Mouse (Mus musculus) embryonic facial prominence, embryonic 12.5 days (tissue): ENCODE measurements around the gene Hint2. TPM values are rescaled to one million over a fixed set of nuclear protein-coding genes. Genes with fewer than 3 reads are reported as not detected.

Experiments
- ATAC-seq: fragments of 200-750 bp; cut with Nextera tagmentation; 2 replicates; pipeline ENCODE4 v1.8.0; 2017; ENCODE audit not compliant: insufficient number of reproducible peaks, insufficient read depth, low FRiP score, low TSS enrichment
- H3K27ac ChIP-seq: fragments of 300-500 bp; sonication (generic); 2 replicates; pipeline ENCODE4 v1.5.1; 2016; ENCODE audit warnings: mild to moderate bottlenecking
- H3K27me3 ChIP-seq: fragments of 300-500 bp; sonication (generic); 2 replicates; pipeline ENCODE4 v1.6.1; 2016; ENCODE audit warnings: mild to moderate bottlenecking, moderate library complexity
- H3K36me3 ChIP-seq: fragments of 300-500 bp; sonication (generic); 2 replicates; pipeline ENCODE4 v1.6.1; 2016; ENCODE audit warnings: mild to moderate bottlenecking
- H3K4me1 ChIP-seq: fragments of 300-500 bp; sonication (generic); 2 replicates; pipeline ENCODE4 v1.6.1; 2016
- H3K4me2 ChIP-seq: fragments of 300-500 bp; sonication (generic); replicated peaks from 2 replicates; pipeline ENCODE4 v1.6.1; 2016; ENCODE audit warnings: mild to moderate bottlenecking, moderate library complexity
- H3K4me3 ChIP-seq: fragments of 300-500 bp; sonication (generic); 2 replicates; pipeline ENCODE4 v1.5.1; 2016; ENCODE audit warnings: mild to moderate bottlenecking
- H3K9ac ChIP-seq: fragments of 300-500 bp; sonication (generic); 2 replicates; pipeline ENCODE4 v1.6.1; 2016; ENCODE audit warnings: mild to moderate bottlenecking, moderate library complexity
- H3K9me3 ChIP-seq: fragments of 300-500 bp; sonication (generic); 2 replicates; pipeline ENCODE4 v1.6.1; 2016; ENCODE audit warnings: mild to moderate bottlenecking, moderate library complexity
- WGBS: fragments of 180-500 bp; shearing (Covaris S2); methylation state at CpG from one replicate; pipeline ENCODE4 v1.1.7; 2016; 5-methylcytosine and 5-hydroxymethylcytosine counted together
- polyA plus RNA-seq: library from polyadenylated mRNA; unstranded; fragments of >200 nt; fragmentation: Nextera tagmentation; extraction: Ambion mirVana; gene quantifications from 2 replicates; pipeline ENCODE4 v1.2.1, GENCODE M21; 2016

Hint2 gene
- polyA plus RNA-seq, 1 experiment from 2014 or later: 79.3 TPM

DNA sequence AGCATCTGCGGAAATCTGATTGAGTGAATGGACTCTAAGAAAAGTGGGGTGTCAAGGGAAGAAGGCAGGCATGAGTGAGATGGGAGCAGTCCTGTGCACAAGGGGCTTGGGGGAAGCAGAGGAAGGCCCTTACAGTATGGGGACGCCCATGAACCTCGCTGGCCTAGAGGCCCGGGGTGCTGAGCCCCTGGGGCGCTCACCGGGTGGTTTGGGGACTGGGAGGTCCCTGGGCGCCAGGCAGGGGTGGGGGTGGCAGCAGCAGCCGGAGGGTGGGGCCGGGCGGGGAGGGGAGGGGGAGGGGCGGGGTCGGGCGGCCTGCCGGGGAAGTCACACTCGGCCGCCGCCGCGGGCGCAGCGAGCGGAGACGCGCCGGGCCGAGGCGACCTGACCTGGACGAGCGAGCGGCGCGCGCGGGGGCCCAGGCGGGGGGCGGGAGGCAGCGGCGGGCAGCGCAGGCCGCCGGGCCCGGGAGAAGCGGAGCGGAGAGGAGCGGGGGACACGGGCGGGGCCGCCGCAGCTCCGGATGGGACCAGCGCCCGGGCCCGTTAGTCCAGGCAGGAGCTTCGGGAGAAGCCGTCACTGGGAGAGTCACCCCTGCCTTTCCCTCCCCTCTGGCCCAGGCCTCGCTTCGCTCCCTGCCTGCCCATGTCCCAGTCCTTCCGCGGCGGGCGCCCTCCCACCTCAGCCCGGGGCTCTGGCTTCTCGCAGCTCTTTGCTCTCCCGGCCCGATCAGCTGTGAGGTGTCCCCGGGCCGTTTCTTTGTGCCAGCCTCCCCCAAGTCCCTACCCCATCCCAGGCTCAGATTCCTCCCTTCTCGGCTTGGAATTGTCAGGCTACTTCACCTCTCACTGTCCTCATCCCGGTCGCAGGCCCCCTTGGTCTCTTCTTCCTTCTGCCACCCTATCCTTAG, 25.0 kb downstream of the Hint2 start, which contains the start of gene Npr2:
TSS of gene Npr2 (plus strand) at position 890 of the 910 bp plus-strand sequence.
- H3K9ac ChIP-seq: peak within 1 kb of the TSS; percentile 88
- peak within 1 kb of the TSS; percentile 63 for H3K4me3 ChIP-seq
- peak within 1 kb of the TSS; percentile 83 for H3K27ac ChIP-seq
- H3K36me3 ChIP-seq: no peaks in the 10 kb centered on the region
- under 1% methylated on average over 32 of the region's 70 CpGs for WGBS
- H3K9me3 ChIP-seq: peaks cover 3% of the 10 kb centered on the region; the same call in 1 of the 2 replicates
- peaks cover 29% of the 10 kb centered on the region for H3K4me1 ChIP-seq
- H3K27me3 ChIP-seq: peaks cover 5% of the 10 kb centered on the region; the same call in 1 of the 2 replicates
- H3K4me2 ChIP-seq: peak within 1 kb of the TSS; percentile 85
- ATAC-seq: 0 out of 2 replicates have a peak, but pooled peaks have one; percentile 26

DNA sequence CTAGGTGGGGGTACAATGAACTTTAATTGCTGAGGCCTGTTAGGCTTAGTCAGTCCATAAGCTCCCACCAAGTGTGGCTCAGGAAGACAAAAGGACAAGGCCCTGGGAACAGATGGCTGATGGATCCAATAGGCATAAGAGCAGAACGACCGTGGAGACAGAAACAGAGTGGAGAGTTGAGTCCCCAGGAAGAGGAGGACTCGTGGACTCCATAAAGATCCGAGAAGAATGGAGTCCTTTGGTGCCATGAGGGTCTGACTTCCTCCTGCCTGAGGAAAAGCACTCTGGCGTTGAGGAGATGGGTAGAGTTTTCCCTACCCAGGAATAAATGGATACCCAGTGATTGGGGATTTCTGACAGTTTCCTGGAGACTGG, 25.6 kb downstream of the Hint2 start:
- H3K9me3 ChIP-seq: peaks cover 5% of the 10 kb centered on the region; the same call in 1 of the 2 replicates
- H3K4me2 ChIP-seq: peak overlapping the region; percentile 85
- peaks cover 5% of the 10 kb centered on the region; the same call in 1 of the 2 replicates for H3K27me3 ChIP-seq
- WGBS: 20% methylated on average over 5 of the region's 5 CpGs
- H3K9ac ChIP-seq: no peak overlapping the region
- peaks cover 29% of the 10 kb centered on the region for H3K4me1 ChIP-seq
- H3K4me3 ChIP-seq: peak overlapping the region; percentile 63
- H3K27ac ChIP-seq: peak overlapping the region; percentile 83
- ATAC-seq: no peak
- no peaks in the 10 kb centered on the region for H3K36me3 ChIP-seq

DNA sequence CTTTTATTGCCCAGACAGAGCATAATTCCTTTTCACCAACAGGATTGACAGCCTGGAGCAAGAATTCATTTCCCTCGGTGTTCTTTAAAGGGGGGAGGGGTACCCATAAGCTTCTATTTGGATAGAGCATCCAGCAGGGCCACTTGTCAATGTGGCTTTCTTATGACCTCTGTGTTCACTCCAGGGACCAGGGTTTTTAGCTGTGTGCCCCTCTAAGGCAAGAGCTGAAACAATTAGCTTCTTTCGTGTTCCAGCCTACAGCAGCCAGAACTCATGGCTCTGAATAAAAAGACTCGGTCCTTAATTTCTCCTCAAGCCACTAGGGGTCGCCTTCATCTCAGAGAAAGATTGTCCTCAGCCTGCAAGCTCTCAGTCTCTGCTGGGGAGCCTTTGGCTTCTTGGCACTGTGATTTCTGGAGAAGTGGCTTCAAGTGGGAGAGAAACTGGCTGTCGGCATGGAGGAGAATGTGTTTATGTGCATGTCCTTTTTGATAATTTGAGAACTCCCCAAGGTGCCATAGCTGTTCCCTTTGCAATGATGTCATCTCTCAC, 26.2 kb downstream of the Hint2 start:
- Histone ChIP-seq H3K27me3 (peaks cover 5% of the 10 kb centered on the region; the same call in 1 of the 2 replicates), H3K4me2 (peak overlapping the region; percentile 28), H3K4me1 (peaks cover 29% of the 10 kb centered on the region), H3K27ac (peak overlapping the region; percentile 83; the same call in 1 of the 2 replicates), H3K4me3 (no peak overlapping the region), H3K9ac (no peak overlapping the region), H3K36me3 (no peaks in the 10 kb centered on the region), H3K9me3 (peaks cover 10% of the 10 kb centered on the region)
- 0 out of 2 replicates have a peak, but pooled peaks have one; percentile 23 for ATAC-seq
- WGBS: 5% methylated on average over 5 of the region's 5 CpGs

DNA sequence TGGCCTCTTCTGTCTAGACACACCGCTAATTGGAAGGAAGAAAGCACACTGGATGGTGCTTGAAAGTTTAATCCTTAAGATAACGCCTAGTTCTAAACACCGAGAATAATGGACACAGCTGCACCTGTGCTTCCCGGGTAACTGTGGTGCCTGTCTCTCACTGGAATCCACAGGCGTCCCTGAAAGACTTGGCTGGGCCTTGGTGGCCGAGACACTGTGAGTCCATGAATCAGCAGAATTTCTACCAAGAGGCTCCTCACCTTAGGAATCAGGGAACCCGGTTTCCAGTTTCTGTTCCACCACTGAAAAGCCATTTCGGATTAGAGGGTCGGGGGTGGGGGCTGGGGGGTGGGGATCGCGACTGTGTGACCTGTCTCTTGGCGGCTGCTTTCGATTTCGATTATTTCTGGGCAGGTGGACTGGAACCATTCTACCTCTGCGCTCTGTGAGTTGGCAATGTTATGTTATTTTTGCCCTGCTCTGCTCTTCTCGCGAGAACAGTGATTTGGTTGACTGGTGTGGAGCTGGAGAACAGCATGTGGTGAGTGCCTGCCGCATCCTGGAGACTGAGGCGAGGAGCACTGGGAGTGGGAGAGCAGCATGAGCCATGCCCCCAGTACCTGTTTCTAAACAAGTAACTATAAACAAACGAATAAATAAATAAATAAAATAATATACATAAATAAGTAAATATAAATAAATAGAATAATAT, 27.0 kb downstream of the Hint2 start:
- no peak overlapping the region for H3K4me2 ChIP-seq
- H3K4me3 ChIP-seq: no peak overlapping the region
- peaks cover 5% of the 10 kb centered on the region; the same call in 1 of the 2 replicates for H3K27me3 ChIP-seq
- peaks cover 13% of the 10 kb centered on the region for H3K9me3 ChIP-seq
- H3K4me1 ChIP-seq: peaks cover 29% of the 10 kb centered on the region
- no peak overlapping the region for H3K9ac ChIP-seq
- no peak overlapping the region for H3K27ac ChIP-seq
- 37% methylated on average over 20 of the region's 20 CpGs for WGBS
- H3K36me3 ChIP-seq: no peaks in the 10 kb centered on the region
- ATAC-seq: no peak

DNA sequence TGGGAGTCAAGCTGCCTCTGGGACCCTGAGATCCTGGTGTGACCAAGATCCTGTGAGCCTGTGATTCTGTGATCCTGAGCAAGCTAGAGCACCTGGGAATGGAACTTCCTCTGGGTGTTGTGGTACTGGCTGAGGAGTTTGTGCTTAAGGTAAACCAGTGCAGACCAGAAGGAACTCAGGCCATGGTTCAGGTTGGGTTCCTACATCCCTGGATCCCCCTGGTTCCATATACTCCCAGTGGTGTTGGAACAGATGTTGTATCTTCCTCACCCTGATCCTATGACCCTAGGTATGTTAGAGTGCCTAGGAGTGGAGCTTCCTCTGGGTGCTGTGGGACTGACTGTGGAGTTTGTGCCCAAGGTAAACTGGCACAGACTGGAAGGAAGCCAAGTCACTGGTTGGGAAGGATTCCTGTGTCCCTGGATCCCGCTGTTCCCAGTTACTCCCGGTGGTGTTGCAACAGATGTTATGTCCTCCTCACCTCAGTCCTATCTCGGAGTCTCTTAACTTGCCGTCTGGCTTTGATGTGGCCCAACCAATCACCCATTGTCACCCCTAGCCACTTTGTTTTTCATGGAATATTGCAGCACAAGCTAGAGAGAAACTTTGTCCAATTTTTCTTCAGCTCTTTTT, 36.0 kb downstream of the Hint2 start:
- Histone ChIP-seq H3K4me3 (no peak overlapping the region), H3K9me3 (peaks cover 5% of the 10 kb centered on the region)

DNA sequence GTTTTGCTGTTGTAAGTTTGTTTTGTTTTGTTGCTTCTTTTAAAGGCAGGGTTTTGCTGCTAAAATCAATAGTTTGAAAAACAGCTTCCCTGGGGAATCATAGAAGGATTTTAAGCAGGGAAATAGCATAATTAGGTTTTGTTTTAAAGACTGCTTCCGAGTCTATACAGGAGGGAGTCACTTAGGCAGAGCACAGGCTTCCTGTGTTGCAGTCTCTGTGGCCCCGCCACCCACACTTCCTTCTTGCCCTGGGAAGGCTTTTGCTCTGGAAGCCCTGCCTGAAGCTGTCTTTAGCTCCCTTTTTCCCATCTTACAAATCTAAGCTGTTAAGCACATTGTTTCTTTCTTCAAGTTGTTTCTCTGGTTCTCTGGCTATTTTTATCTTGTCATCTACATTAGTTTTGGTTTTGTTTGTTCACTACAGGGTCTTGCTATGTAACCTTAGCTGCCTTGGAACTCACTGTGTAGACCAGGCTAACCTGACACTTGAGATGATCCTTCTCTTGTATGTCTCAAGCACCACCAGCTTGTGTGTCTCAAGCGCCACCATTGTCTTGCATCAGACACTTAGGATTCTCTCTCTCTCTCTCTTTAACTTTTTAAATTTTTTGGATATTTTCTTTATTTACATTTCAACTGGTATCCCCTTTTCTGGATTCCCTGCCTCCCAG, 43.1 kb downstream of the Hint2 start:
- Histone ChIP-seq H3K4me3 (no peak overlapping the region), H3K4me2 (no peak overlapping the region), H3K4me1 (no peaks in the 10 kb centered on the region), H3K27ac (no peak overlapping the region), H3K36me3 (no peaks in the 10 kb centered on the region), H3K9me3 (no peaks in the 10 kb centered on the region), H3K9ac (no peak overlapping the region), H3K27me3 (no peaks in the 10 kb centered on the region)
- 51% methylated on average over 3 of the region's 3 CpGs for WGBS
- ATAC-seq: no peak

More for the DNA sequence above, 36.0 kb downstream of the Hint2 start:
- WGBS: 82% methylated on average over 4 of the region's 4 CpGs
- Histone ChIP-seq H3K4me2 (no peak overlapping the region), H3K36me3 (no peaks in the 10 kb centered on the region), H3K27me3 (no peaks in the 10 kb centered on the region), H3K4me1 (no peaks in the 10 kb centered on the region), H3K9ac (no peak overlapping the region), H3K27ac (no peak overlapping the region)
- ATAC-seq: no peak

DNA sequence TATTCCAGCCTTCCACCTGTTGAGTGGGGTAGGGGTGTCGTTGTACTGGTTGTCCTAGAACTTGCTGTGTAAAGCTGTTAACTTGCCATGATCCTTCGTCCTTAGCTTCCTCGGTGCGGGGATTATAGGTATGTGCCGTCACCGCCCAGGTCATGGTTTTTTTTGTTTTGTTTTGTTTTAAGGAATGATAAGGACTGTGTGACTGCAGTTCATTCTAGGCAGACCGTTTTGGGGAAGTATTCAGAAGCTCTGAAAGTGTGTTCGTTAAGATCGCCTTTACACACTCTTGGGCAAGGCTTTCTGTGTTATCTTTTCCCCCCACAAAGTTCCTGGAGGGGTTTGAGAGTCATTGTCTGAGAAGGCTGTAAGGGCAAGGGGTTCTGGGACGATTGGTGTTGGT, 43.7 kb downstream of the Hint2 start:
- Histone ChIP-seq H3K4me2 (no peak overlapping the region), H3K4me3 (no peak overlapping the region), H3K9ac (no peak overlapping the region), H3K27me3 (no peaks in the 10 kb centered on the region), H3K9me3 (no peaks in the 10 kb centered on the region), H3K27ac (no peak overlapping the region), H3K36me3 (no peaks in the 10 kb centered on the region), H3K4me1 (no peaks in the 10 kb centered on the region)
- 74% methylated on average over 10 of the region's 10 CpGs for WGBS
- ATAC-seq: no peak

DNA sequence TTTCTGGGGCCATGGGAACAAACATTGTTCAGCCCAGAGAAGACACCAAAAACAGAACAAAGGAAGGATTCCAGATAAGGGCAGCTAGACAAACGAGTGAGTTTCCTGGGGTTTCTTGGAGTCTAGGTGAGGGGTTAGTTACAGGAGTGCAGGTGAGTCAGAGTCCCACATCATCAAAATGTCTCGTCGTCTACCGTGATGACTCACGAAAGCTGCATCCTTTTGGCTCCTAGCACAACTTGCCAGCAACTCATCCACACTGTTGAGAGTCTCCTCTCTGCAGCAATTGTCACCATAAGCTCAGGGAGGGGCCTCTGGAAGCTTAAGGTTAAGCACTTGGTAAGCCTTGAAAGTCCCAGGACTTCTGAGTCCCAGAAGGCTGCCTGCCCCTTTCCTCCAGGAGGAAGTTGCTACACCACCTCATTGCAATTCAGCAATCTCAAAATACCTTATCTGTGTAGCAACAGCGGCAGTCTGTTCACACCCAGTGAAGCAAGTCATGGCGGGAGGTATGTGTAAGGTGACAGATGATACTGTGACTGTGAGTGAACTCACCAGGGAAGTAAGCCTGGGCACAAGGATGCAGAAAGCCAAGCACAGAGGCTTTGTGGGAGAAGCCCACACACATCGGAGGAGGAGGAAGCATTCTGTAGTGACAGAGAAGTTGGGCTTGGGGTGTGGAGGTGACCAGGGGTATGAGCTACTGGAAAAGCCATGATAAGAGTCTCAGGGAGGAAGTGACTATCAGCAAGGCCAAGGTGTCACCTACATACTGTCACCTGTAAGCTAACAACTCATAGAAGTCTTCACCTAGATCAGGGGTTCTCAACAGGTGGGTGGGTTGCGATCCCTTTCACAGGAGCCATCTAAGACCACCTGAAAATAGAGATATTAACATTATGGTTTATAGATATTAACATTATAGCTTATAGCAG, 51.2 kb downstream of the Hint2 start:
- Histone ChIP-seq H3K9ac (no peak overlapping the region), H3K4me1 (no peaks in the 10 kb centered on the region), H3K27ac (no peak overlapping the region), H3K4me3 (no peak overlapping the region), H3K36me3 (no peaks in the 10 kb centered on the region), H3K27me3 (no peaks in the 10 kb centered on the region), H3K9me3 (no peaks in the 10 kb centered on the region), H3K4me2 (no peak overlapping the region)
- 79% methylated on average over 9 of the region's 9 CpGs for WGBS
- no peak for ATAC-seq
